Mouse (Mus musculus) testis, adult 2 months (tissue): Measurements from ENCODE around the gene Vmn1r80.

Source experiments
- CTCF ChIP-seq: fragments of 200-500 bp; IDR thresholded peaks from 2 replicates; pipeline ENCODE4 v1.5.1; 2012; ENCODE audit warnings: low read depth, mild to moderate bottlenecking, inconsistent platforms, low read length, moderate library complexity; ENCODE audit not compliant: control insufficient read depth, insufficient read depth, insufficient replicate concordance
- POLR2A ChIP-seq: fragments of 200-500 bp; IDR thresholded peaks from 2 replicates; pipeline ENCODE4 v1.6.1; 2012; ENCODE audit warnings: low read depth, mild to moderate bottlenecking, inconsistent platforms, low read length, moderate library complexity; ENCODE audit not compliant: control insufficient read depth

DNA sequence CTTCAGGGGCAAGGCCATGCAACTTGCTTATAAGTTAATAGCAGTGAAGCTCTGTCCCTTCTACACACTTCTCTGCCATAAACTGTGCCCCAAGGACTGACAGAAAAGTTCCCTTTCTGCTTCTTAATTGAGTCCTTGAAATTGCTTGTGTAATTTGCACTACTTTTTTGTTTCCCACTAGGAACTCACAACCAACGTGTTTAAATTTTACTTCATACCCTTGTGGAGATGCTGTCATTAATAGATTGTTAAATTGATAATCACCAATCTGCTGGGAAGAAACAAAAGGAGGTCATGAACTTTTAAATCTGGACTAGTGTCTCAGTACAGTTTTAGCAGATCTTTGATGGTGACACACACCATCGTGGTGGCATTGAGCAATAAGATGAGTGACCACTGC, 39.1 kb upstream of the Vmn1r80 start, which contains the start of gene Vmn1r78:
- no peak for TF ChIP-seq CTCF
- no peak for TF ChIP-seq POLR2A
